Mouse (Mus musculus): ENCODE results near the gene Hsd17b6.
"Not testable (repeated sequence)": the region's sequence is repeated elsewhere in the genome, so short reads cannot be mapped to it uniquely, and the experiment has no call there.

Hsd17b6 gene

GRCm38 (mm10) chr10:128007446-128007845 lies at the start of gene Hsd17b6:
Gene Hsd17b6, minus strand, starts transcription at chr10:128007611.
- in situ Hi-C loops (cut with MboI): no loop called here

- in situ Hi-C loops (cut with MboI): no loop called here
Measured at GRCm38 (mm10) chr10:128053001-128053400, 45.6 kb upstream of the Hsd17b6 start.

DNA sequence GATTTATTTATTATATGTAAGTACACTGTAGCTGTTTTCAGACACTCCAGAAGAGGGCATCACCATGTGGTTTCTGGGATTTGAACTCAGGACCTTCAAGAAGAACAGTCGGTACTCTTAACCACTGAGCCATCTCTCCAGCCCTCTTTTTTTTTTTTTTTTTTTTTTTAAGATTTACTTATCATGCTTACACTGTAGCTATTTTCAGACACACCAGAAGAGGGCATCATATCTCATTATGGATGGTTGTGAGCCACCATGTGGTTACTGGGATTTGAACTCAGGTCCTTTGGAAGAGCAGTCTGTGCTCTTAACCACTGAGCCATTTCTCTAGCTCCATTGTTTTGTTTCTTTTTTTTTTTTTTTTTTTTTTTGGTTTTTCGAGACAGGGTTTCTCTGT lies 44.7 kb upstream of the Hsd17b6 start:
- in situ Hi-C loops (cut with MboI): not testable (repeated sequence)

DNA sequence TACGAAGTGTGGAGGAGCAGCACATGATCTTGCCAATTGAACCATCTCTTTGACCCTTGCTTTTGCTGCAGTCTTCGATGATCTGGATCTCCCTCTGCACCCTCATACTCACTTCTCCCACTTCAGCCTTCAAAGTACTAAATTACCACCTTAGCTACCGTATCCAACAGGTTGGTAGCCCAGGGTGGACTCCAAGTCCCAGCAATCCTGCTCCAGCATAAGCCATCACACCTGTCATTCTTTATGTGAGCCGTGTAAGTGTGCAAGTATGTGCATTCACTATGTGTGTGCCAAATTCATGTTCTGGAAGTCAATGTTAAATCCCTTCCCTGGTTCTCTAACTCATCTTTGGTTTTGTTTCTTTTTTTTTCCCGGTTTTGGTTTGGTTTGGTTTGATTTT lies 44.2 kb upstream of the Hsd17b6 start:
- in situ Hi-C loops (cut with MboI): no loop called here

DNA sequence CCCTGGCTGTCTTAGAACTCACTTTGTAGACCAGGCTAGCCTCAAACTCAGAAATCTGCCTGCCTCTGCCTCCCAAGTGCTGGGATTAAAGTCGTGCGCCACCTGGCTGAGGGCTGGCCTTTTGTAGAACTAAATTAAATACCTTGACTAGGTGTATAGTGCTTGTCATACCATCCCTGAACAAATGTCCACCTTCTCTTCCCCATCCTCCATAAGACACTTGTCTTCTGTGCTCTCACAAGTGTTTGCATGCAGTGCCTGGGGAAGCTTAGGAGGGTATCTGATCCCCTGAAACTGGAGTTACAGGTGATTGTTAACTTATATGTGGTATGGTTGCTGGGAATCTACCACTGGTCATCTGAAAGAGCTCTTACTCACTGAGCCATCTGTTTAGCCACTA lies 42.9 kb upstream of the Hsd17b6 start:
- in situ Hi-C loops (cut with MboI): no loop called here

DNA sequence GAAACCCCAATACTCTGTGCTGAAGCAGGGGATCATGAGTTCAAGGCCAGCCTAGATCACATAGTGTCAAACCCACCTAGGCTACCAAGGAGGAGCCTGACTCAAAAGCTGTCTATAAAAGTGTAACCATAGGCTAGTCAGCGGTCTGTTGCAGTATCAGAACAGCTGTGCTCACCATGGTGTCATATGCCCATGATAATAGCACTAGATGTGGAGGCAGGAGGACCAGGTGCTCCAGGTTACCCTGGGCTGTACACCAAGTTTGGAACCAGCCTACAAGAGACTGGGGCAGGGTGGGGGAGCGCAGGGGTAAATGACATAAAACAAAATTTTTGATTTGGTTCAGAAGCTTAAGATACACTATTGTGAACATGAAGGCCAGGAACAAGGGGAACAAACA lies 42.3 kb upstream of the Hsd17b6 start:
- in situ Hi-C loops (cut with MboI): no loop called here

DNA sequence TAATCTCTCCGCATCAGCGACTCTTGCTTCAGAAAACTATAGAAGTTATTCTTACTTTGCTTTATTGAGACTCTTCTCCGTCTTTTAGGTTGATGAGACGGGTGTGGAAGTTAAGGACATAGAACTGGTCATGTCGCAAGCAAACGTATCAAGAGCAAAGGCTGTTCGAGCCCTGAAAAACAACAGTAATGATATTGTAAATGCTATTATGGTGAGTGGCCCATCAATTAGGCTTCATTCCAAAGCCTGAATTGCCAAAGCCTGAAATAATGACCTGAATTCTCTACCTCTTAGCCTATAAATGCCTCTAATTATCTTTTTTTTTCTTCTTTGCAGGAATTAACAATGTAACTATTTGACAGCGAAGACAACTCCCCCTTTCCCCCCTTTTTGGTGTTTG lies 40.7 kb upstream of the Hsd17b6 start:
- in situ Hi-C loops (cut with MboI): no loop called here

DNA sequence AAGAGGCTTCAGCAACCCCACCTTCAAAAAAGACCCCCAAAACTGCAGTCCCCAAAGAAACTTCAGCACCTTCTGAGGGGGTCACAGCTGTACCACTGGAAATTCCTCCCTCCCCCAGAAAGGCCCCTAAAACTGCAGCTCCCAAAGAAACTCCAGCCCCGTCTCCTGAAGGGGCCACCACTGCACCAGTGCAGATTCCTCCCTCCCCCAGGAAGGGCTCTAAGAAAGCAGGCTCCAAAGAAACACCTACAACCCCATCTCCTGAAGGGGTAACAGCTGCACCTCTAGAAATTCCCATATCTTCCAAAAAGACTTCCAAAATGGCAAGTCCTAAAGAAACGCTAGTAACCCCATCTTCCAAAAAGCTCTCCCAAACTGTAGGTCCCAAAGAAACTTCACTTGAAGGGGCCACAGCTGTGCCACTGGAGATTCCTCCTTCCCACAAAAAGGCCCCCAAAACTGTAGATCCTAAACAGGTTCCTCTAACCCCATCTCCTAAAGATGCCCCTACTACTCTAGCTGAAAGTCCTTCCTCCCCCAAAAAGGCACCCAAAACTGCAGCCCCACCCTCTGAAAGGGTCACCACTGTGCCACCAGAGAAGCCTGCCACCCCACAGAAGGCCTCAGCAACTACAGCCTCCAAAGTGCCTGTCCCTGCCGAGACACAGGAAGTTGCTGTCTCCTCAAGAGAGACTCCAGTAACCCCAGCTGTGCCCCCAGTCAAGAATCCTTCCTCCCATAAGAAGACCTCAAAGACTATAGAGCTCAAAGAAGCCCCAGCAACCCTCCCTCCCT lies 35.8 kb upstream of the Hsd17b6 start:
- in situ Hi-C loops (cut with MboI): no loop called here

DNA sequence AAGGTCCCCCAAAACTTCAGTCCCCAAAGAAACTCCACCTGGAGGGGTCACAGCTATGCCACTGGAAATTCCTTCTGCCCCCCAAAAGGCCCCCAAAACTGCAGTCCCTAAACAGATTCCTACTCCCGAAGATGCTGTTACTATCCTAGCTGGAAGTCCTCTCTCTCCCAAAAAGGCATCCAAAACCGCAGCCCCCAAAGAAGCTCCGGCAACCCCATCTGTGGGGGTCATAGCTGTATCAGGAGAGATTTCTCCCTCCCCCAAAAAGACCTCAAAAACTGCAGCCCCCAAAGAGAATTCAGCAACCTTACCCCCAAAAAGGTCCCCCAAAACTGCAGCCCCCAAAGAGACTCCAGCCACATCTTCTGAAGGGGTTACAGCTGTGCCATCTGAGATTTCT lies 35.1 kb upstream of the Hsd17b6 start:
- in situ Hi-C loops (cut with MboI): no loop called here

- in situ Hi-C loops (cut with MboI): no loop called here
Measured at GRCm38 (mm10) chr10:128041636-128042035, 34.2 kb upstream of the Hsd17b6 start.

DNA sequence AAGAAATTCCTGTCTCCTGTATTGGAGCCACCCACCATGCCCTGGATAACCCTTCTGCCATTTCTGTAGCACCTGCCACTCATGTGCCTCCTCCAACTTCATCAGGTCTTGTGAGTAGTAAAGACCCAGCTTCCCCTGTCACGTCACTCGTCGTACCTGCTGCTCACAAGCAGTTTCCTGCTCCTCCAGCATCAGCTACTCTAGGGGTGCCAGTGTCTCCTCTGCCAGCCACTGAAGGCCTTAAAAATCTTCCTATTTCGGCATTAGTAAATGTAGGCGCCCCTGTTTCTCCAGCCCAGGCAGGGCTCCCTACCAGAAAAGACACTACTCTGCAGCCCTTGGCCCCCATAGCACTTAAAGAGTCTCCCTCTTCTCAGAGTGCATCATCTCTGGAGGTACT lies 32.9 kb upstream of the Hsd17b6 start:
- in situ Hi-C loops (cut with MboI): no loop called here

DNA sequence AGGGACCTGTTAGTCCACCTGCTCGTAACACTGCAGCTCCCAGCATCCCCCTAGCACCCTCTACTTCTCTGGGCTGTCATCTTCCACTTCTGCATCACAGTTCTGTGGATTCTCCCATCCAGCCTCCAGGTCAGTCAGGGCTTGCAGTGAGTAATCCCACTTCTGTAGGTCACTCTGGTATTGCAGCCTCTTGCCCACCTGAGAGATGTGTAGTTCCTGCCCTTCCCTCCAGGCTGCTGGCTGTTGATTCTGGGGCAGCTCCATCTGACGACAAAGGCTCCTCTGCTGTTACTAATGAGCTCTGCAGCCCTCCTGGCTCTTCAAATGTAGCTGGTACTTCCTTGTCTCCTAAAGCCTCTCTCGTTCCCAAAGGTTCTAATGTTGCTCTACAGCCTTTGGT lies 32.4 kb upstream of the Hsd17b6 start:
- in situ Hi-C loops (cut with MboI): no loop called here

GRCm38 (mm10) chr10:128039167-128039566 lies 31.8 kb upstream of the Hsd17b6 start:
- in situ Hi-C loops (cut with MboI): no loop called here

DNA sequence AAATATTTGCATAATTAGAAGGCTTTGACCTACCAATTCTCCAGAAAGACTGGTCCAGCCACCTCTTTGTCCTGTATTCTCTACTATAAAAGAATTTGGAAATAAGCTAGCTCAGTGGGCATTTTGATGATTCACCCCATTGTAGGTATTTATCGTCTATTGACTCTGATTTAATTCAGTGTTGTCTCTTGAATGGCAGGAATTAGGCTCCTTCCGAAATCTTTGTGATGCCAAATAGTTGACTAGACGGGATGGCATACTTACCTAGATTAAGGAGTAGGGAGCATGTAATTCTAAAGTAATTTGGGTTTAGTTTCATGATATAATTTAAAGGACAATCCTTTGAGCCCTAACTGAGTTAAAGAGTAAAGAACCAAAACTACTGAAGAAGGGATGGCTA lies 30.5 kb upstream of the Hsd17b6 start:
- in situ Hi-C loops (cut with MboI): no loop called here

GRCm38 (mm10) chr10:128036746-128037425 lies 29.5 kb upstream of the Hsd17b6 start:
- in situ Hi-C loops (cut with MboI): no loop called here

GRCm38 (mm10) chr10:128030860-128031259 lies 23.4 kb upstream of the Hsd17b6 start:
- in situ Hi-C loops (cut with MboI): no loop called here

GRCm38 (mm10) chr10:128029931-128030330 lies 22.5 kb upstream of the Hsd17b6 start:
- in situ Hi-C loops (cut with MboI): no loop called here

- in situ Hi-C loops (cut with MboI): no loop called here
Measured at GRCm38 (mm10) chr10:128023496-128023895, 16.1 kb upstream of the Hsd17b6 start.

DNA sequence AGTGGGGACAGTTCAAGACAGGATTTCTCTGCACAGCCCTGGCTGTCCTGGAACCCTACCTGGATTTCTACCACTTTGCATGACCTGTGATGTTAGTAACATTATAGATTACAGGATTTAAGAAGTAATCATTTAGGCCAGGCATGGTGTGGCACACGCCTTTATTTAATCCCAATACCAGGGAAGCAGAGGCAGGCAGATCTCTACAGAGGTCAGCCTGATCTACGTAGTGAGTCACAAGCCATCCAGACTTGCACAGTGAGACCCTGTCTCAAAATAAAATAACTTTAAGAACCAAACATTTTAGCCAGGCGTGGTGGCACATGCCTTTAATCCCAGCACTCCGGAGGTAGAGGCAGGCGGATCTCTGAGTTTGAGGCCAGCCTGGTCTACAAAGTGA lies 14.8 kb upstream of the Hsd17b6 start:
- in situ Hi-C loops (cut with MboI): no loop called here

DNA sequence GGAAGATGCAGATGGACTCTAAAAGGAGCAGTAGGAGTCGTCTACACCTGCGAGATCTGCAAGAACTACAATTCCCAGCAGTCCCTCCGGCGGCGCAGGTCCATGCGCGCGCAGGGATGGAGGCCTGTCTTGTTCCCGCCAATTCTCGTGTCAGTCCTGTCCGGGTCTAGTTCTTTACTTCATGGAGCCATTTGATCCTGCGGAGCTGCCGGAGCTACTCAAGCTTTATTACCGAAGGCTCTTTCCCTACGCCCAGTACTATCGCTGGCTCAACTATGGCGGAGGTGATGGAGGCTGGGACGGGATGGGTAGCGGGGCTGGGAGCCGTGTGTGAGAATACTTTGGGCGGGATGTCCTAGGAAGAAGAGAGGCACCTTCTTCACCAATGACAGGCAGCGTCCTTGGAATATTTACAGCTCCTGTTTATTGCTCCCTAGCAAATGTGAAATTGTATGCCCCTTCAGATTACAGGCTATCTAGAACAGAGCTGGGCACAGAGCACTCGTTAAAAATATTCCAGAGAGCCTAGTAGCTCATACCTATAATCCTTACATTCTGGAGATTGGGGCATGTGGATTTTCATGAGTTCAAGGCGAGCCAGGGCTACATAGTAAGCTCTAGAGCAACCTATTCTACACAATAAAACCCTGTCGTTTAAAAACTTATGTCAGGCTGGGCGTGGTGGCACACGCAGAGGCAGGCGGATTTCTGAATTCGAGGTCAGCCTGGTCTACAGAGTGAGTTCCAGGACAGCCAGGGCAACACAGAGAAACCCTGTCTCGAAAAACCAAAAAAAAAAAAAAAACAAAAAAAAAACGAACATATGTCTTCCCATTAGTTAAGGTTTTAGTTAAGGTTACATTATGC lies 7.9 kb upstream of the Hsd17b6 start, which contains the start of gene Prim1:
Prim1 (plus strand) TSS at position 101 of the 867 bp plus-strand sequence.
- in situ Hi-C loops (cut with MboI): no loop called here

DNA sequence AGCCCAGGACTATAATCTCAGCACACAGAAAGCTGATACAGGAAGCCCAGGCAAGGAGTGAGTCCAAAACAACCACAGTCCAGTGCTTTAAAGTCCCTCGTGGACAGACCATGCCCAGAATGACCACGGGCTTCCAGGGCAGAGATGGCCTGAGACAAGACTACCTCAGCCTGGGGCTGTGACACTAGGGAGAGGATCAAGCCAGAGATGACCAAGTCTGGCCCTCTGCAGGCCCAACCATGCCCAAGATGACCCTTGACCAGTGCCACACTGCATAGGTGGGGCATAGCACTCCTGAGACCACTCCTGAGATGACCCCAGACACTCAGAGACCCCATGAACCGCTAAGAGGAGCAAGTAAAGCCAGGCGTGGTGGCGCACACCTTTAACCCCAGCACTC lies 2.3 kb upstream of the Hsd17b6 start:
- in situ Hi-C loops (cut with MboI): no loop called here

DNA sequence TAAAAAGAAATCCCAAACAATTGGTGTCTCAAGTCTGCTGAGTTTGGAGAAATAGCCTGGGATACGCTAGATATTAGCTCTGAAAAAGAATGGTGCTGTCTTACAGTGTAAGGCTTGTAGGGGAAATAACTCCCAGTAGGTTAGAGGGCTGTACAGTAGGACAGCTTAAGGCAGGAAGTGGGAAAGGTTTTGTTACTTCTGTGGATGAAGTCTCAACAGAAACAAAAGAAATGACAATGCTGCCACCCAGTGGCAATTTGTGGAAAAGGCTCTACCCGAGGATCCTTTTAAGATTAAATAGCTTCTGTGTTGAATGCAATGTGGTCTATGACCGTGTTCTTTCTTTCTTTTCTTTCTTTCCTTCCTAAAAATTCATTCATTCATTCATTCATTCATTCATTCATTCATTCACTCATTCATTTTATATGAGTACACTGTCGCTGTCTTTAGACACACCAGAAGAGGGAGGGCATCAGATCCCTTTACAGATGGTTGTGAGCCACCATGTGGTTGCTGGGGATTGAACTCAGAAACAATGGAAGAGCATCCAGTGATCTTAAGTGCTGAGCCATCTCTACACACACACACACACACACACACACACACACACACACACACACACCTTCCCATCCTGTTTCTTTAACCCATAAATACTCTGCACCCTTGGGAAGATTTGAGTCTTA lies 937 bp upstream of the Hsd17b6 start:
- in situ Hi-C loops (cut with MboI): no loop called here
